Mouse (Mus musculus) MEL (cell line): ENCODE measurements around the gene Zswim4.

Source experiments
- CHD1 ChIP-seq: IDR thresholded peaks from 2 replicates; pipeline ENCODE4 v1.6.1; 2012; ENCODE audit warnings: low read depth, mild to moderate bottlenecking, inconsistent platforms, low read length, improper control_type of control experiment
- CTCF ChIP-seq, 3 experiments: IDR thresholded peaks in 2 of 3; conservative IDR thresholded peaks in 1 of 3; 2 replicates each; pipeline ENCODE4 v1.5.1; 2011 to 2012; ENCODE audit warnings: low read length in 3 of 3, low read depth in 2 of 3, mild to moderate bottlenecking in 2 of 3, improper control_type of control experiment in 1 of 3, inconsistent platforms in 1 of 3, mixed read lengths in 1 of 3, moderate library complexity in 1 of 3; ENCODE audit not compliant: control insufficient read depth in 1 of 3, insufficient read depth in 1 of 3, poor library complexity in 1 of 3, severe bottlenecking in 1 of 3
- EP300 ChIP-seq, 2 experiments: IDR thresholded peaks; 2 replicates each; pipeline ENCODE4 v1.6.1; 2011; ENCODE audit warnings: improper control_type of control experiment in 2 of 2, low read length in 2 of 2, low read depth in 1 of 2, mild to moderate bottlenecking in 1 of 2
- MAX ChIP-seq: IDR thresholded peaks from 2 replicates; pipeline ENCODE4 v1.6.1; 2011; ENCODE audit warnings: low read length, improper control_type of control experiment
- MEF2A ChIP-seq: IDR thresholded peaks from 2 replicates; pipeline ENCODE4 v1.6.1; 2014; ENCODE audit warnings: low read depth, mild to moderate bottlenecking, inconsistent platforms, low read length, improper control_type of control experiment; ENCODE audit not compliant: poor library complexity, insufficient replicate concordance, severe bottlenecking; ENCODE audit errors: extremely low read depth
- POLR2A ChIP-seq, 2 experiments: IDR thresholded peaks; 2 replicates each; pipeline ENCODE4 v1.6.1; 2011 to 2012; ENCODE audit warnings: low read length in 2 of 2, mild to moderate bottlenecking in 2 of 2, control low read depth in 1 of 2, improper control_type of control experiment in 1 of 2, low read depth in 1 of 2, moderate library complexity in 1 of 2; ENCODE audit not compliant: control insufficient read depth in 1 of 2, insufficient read depth in 1 of 2, poor library complexity in 1 of 2
- TCF12 ChIP-seq: IDR thresholded peaks from 2 replicates; pipeline ENCODE4 v1.6.1; 2014; ENCODE audit warnings: low read depth, mild to moderate bottlenecking, inconsistent platforms, low read length, improper control_type of control experiment, moderate library complexity
- ZC3H11A ChIP-seq: IDR thresholded peaks from 2 replicates; pipeline ENCODE4 v1.6.1; 2012; ENCODE audit warnings: low read depth, mild to moderate bottlenecking, inconsistent platforms, low read length, improper control_type of control experiment

DNA sequence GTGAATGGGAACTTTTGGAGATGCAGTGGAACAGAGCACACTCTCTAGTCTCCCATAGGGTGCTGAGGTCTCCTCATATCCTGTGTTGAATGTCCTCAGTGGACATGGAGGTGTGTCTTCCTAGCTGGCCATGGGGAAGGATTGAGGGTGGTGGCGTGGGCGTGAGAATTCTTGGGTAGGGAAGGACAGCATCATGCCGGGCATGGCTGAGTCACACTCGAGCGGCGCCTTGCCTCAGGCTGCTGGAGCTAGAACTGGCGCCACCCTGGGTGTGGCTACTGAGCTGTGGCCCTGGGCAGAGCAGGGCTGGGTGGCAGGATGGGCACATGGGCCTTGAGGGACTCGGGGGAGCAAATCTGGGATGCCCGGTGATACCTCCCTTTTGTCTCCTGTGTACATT lies 34.4 kb downstream of the Zswim4 start:
- TF ChIP-seq MAX (no peak), CHD1 (no peak), POLR2A (IDR thresholded peaks at IDR 0.05; ENCODE audit: control insufficient read depth in 1 of 2, insufficient read depth in 1 of 2, low read depth in 1 of 2, low read length in 2 of 2, poor library complexity in 1 of 2) (no peak), TCF12 (no peak), CTCF (IDR thresholded peaks at IDR 0.05 in 2 of 3, conservative IDR thresholded peaks at IDR 0.05 in 1 of 3; ENCODE audit: control insufficient read depth in 1 of 3, insufficient read depth in 1 of 3, low read depth in 2 of 3, low read length in 3 of 3, poor library complexity in 1 of 3, severe bottlenecking in 1 of 3) (no peak), EP300 (IDR thresholded peaks at IDR 0.05; ENCODE audit: low read depth in 1 of 2, low read length in 2 of 2) (no peak), ZC3H11A (no peak), MEF2A (no peak)
